ENCODE assay signal across 9 mouse cellular contexts in the genomic region with DNA sequence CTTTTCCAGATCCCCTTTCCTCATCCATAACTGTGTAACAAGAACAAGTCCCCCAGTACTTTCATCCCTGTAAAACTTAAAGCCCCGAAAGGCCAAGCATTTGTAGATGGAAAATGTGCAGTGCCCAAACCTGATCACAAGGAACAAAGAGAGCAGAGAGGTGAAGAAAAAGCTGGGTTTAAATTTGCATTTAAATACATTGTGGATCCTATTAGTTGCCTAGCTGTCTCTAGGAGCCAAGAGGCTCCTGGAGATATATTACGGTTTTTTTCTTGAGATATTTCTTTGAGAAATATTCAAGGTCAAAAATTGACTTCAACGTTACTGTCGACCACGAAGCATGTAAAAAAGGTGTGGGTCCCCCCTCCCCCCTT. TPM values are rescaled to one million over a fixed set of nuclear protein-coding genes. Genes with fewer than 3 reads are reported as not detected.
A peak's percentile ranks its signal among the peaks of the same experiment; 100 is the strongest.
DNase-seq lines count a peak whose midpoint lies in the region; ATAC-seq and TF ChIP-seq lines count a peak whose summit lies in the region.
"Had no signal": no experiment of that assay in that cellular context is flagged by ENCODE, and none has a peak within 500 bp of the region (broad histone marks: within the 10 kb centered on the region; RNA-seq: fewer than 3 reads in every experiment).

No protein-coding gene starts in this region.

- DNase-seq in left cerebral cortex, adult 2 months (ENCODE audit: extremely low spot score in 1 of 2, low spot score in 2 of 2): no peak
- DNase-seq in left cerebral cortex, adult 8-10 months (ENCODE audit: low spot score in 2 of 2): no peak
- DNase-seq in forebrain, embryonic 10.5 days (ENCODE audit: extremely low spot score, low spot score): no peak
- DNase-seq in limb, embryonic 10.5 days (ENCODE audit: low spot score): no peak
- DNase-seq in frontal cortex, postnatal 25 days (ENCODE audit: low spot score in 2 of 2): no peak
- no peak for DNase-seq in cerebellum, adult 8-10 months
- no peak for DNase-seq in kidney, postnatal 25 days

- H3K4me1 ChIP-seq in forebrain, embryonic 10.5 days: peaks cover 40% of the 10 kb centered on the region
- peaks cover 19% of the 10 kb centered on the region for H3K4me1 ChIP-seq in limb, embryonic 10.5 days
- peaks cover 34% of the 10 kb centered on the region for H3K4me1 ChIP-seq in neural tube, embryonic 15.5 days

- no peak overlapping the region for H3K9ac ChIP-seq in neural tube, embryonic 15.5 days (replicated peaks)

- TF ChIP-seq CTCF in left cerebral cortex, adult 2 months (IDR thresholded peaks at IDR 0.05): no peak

- intact Hi-C loops in left cerebral cortex, adult 2 months (cut with DNase I): no loop called here

- ATAC-seq in neural tube, embryonic 15.5 days (ENCODE audit: low FRiP score): no peak

- H3K4me3 ChIP-seq in left cerebral cortex, adult 2 months: peak overlapping the region; percentile 82
- H3K4me3 ChIP-seq in forebrain, embryonic 10.5 days: peak overlapping the region; percentile 94
- H3K4me3 ChIP-seq in limb, embryonic 10.5 days: peak overlapping the region; percentile 93
- peak overlapping the region; percentile 84 for H3K4me3 ChIP-seq in neural tube, embryonic 15.5 days (replicated peaks)

- H3K27me3 ChIP-seq in forebrain, embryonic 10.5 days (ENCODE audit: poor library complexity, severe bottlenecking): no peaks in the 10 kb centered on the region; the same call in 1 of the 2 replicates
- H3K27me3 ChIP-seq in limb, embryonic 10.5 days (ENCODE audit: low read depth, poor library complexity, severe bottlenecking): no peaks in the 10 kb centered on the region
- no peaks in the 10 kb centered on the region for H3K27me3 ChIP-seq in neural tube, embryonic 15.5 days (replicated peaks)

- H3K4me2 ChIP-seq in neural tube, embryonic 15.5 days: peak overlapping the region; percentile 67

- 32% methylated on average over 5 of the region's 5 CpGs for WGBS in forebrain, embryonic 10.5 days
- WGBS in limb, embryonic 10.5 days: 50% methylated on average over 5 of the region's 5 CpGs
- WGBS in neural tube, embryonic 15.5 days: 6% methylated on average over 5 of the region's 5 CpGs

- H3K36me3 ChIP-seq in forebrain, embryonic 10.5 days (replicated peaks): peaks cover 10% of the 10 kb centered on the region; the same call in 1 of the 2 replicates
- H3K36me3 ChIP-seq in limb, embryonic 10.5 days: peaks cover 4% of the 10 kb centered on the region; the same call in 1 of the 2 replicates
- H3K36me3 ChIP-seq in neural tube, embryonic 15.5 days: no peaks in the 10 kb centered on the region

- no peaks in the 10 kb centered on the region for H3K9me3 ChIP-seq in forebrain, embryonic 10.5 days
- H3K9me3 ChIP-seq in limb, embryonic 10.5 days (replicated peaks): no peaks in the 10 kb centered on the region
- H3K9me3 ChIP-seq in neural tube, embryonic 15.5 days (replicated peaks): no peaks in the 10 kb centered on the region

- H3K27ac ChIP-seq in left cerebral cortex, adult 2 months: peak overlapping the region; percentile 95
- H3K27ac ChIP-seq in forebrain, embryonic 10.5 days: peak overlapping the region; percentile 100
- H3K27ac ChIP-seq in limb, embryonic 10.5 days: peak overlapping the region; percentile 99
- peak overlapping the region; percentile 78 for H3K27ac ChIP-seq in neural tube, embryonic 15.5 days (replicated peaks)

RNA-seq across cellular contexts. Expression of a gene that starts 0.4 kb away (rescaled TPM):
- total RNA-seq in left cerebral cortex, adult 2 months (2021): 10 to 100 TPM; 55.5 to 57.5 TPM
- total RNA-seq in left cerebral cortex, adult 8-10 months (2022): 10 to 100 TPM; 41.4 to 50.4 (median 44.6) TPM
- polyA plus RNA-seq in forebrain, embryonic 10.5 days (2016; fragmentation: Nextera tagmentation; extraction: Ambion mirVana): 101 and 103 TPM in 2 replicates
- 92.9 and 105 TPM in 2 replicates for polyA plus RNA-seq in limb, embryonic 10.5 days (2016; fragmentation: Nextera tagmentation; extraction: Ambion mirVana)
- polyA plus RNA-seq in neural tube, embryonic 15.5 days (2015; fragmentation: Nextera tagmentation; extraction: Ambion mirVana): 85.1 TPM in 2 replicates

RNA-seq across cellular contexts. Expression of a gene that starts 20.4 kb away (rescaled TPM):
- under 1 TPM; 0.42 to 0.61 TPM for total RNA-seq in left cerebral cortex, adult 2 months (2021)
- under 1 TPM; 0.23 to 0.81 (median 0.59) TPM for total RNA-seq in left cerebral cortex, adult 8-10 months (2022)
- 4.4 and 5.6 TPM in 2 replicates for polyA plus RNA-seq in forebrain, embryonic 10.5 days (2016; fragmentation: Nextera tagmentation; extraction: Ambion mirVana)
- polyA plus RNA-seq in limb, embryonic 10.5 days (2016; fragmentation: Nextera tagmentation; extraction: Ambion mirVana): 10.5 and 11.5 TPM in 2 replicates
- polyA plus RNA-seq in neural tube, embryonic 15.5 days (2015; fragmentation: Nextera tagmentation; extraction: Ambion mirVana): 6.9 and 11.0 TPM in 2 replicates

RNA-seq across cellular contexts. Expression of a gene that starts 55.5 kb away (rescaled TPM):
- not detected for total RNA-seq in left cerebral cortex, adult 2 months (2021)
- not detected for total RNA-seq in left cerebral cortex, adult 8-10 months (2022)
- polyA plus RNA-seq in forebrain, embryonic 10.5 days (2016; fragmentation: Nextera tagmentation; extraction: Ambion mirVana): not detected in 2 replicates
- polyA plus RNA-seq in limb, embryonic 10.5 days (2016; fragmentation: Nextera tagmentation; extraction: Ambion mirVana): not detected in 2 replicates
- polyA plus RNA-seq in neural tube, embryonic 15.5 days (2015; fragmentation: Nextera tagmentation; extraction: Ambion mirVana): not detected in 2 replicates
- total RNA-seq: neutrophil, adult 5-6 weeks had no signal
